Mouse (Mus musculus): ENCODE results near the gene Adam19. TPM values are rescaled to one million over a fixed set of nuclear protein-coding genes. Genes with fewer than 3 reads are reported as not detected.

The Adam19 gene
- polyA plus RNA-seq, 1 experiment from 2014 or later = 15.6 TPM

GRCm38 (mm10) chr11:46110156-46110944, 54.6 kb downstream of the Adam19 start:
- Histone ChIP-seq H3K27ac (no peak overlapping the region), H3K9ac (replicated peaks) (no peak overlapping the region), H3K27me3 (no peaks in the 10 kb centered on the region), H3K9me3 (no peaks in the 10 kb centered on the region), H3K4me1 (replicated peaks) (0 out of 2 replicates have a peak, but pooled peaks cover 5% of the 10 kb centered on the region), H3K36me3 (peaks cover 16% of the 10 kb centered on the region), H3K4me3 (replicated peaks) (no peak overlapping the region), H3K4me2 (no peak overlapping the region)
- no peak for ATAC-seq (ENCODE audit: insufficient number of reproducible peaks, insufficient read depth, low FRiP score, low TSS enrichment, low read depth)
- 88% methylated on average over 8 of the region's 8 CpGs for WGBS

DNA sequence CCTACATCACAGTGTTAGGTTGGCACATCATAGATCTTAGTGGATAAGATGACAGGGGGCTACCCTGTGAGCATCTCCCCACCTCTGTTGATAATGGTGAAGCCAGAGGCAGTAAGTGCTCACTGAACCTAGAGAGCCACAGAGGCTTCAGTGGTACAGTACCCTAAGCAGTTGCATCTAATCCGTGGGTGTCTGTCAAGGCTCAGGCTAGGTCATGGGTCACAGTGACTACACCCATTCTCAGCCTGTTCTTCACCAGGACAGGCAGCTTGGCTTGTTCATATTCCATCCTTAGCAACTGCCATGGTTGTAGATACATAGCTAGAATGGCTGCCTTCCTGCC, 55.1 kb downstream of the Adam19 start:
- H3K9me3 ChIP-seq = no peaks in the 10 kb centered on the region
- H3K36me3 ChIP-seq = peaks cover 19% of the 10 kb centered on the region
- no peak overlapping the region for H3K4me2 ChIP-seq
- 0 out of 2 replicates have a peak, but pooled peaks cover 9% of the 10 kb centered on the region for H3K4me1 ChIP-seq (replicated peaks)
- WGBS = 84% methylated on average over 1 of the region's 1 CpGs
- no peak overlapping the region for H3K27ac ChIP-seq
- H3K27me3 ChIP-seq = no peaks in the 10 kb centered on the region
- H3K4me3 ChIP-seq (replicated peaks) = no peak overlapping the region
- no peak overlapping the region for H3K9ac ChIP-seq (replicated peaks)
- no peak for ATAC-seq (ENCODE audit: insufficient number of reproducible peaks, insufficient read depth, low FRiP score, low TSS enrichment, low read depth)

DNA sequence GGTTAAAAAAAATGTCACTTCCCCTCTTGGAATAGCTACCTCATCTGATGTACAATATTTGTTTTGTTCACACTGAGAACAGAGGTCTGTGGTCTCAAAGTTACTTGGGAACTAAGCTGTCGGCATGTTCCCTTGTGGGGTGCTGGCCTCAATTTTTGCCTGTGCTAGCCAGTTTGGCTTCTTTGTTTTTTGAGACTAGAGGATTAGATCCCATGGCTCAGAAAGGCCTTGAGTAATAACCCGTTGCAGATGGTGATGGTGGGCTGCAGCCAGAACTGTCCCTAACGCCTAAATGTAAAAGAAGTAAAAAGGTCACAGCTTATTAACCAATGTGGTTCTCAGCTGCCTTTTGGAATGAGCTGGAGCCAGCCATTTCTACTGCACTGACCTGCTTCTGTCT, 57.4 kb downstream of the Adam19 start:
- Histone ChIP-seq H3K27ac (no peak overlapping the region), H3K36me3 (peaks cover 35% of the 10 kb centered on the region), H3K27me3 (no peaks in the 10 kb centered on the region), H3K9me3 (no peaks in the 10 kb centered on the region), H3K4me3 (replicated peaks) (no peak overlapping the region), H3K9ac (replicated peaks) (no peak overlapping the region), H3K4me1 (replicated peaks) (0 out of 2 replicates have a peak, but pooled peaks cover 9% of the 10 kb centered on the region), H3K4me2 (no peak overlapping the region)
- 74% methylated on average over 3 of the region's 3 CpGs for WGBS
- ATAC-seq (ENCODE audit: insufficient number of reproducible peaks, insufficient read depth, low FRiP score, low TSS enrichment, low read depth) = no peak

- no peak overlapping the region for H3K27ac ChIP-seq
- no peak for ATAC-seq (ENCODE audit: insufficient number of reproducible peaks, insufficient read depth, low FRiP score, low TSS enrichment, low read depth)
- H3K36me3 ChIP-seq = peaks cover 35% of the 10 kb centered on the region
- H3K4me2 ChIP-seq = no peak overlapping the region
- WGBS = 90% methylated on average over 7 of the region's 7 CpGs
- H3K4me1 ChIP-seq (replicated peaks) = peaks cover 19% of the 10 kb centered on the region
- no peak overlapping the region for H3K9ac ChIP-seq (replicated peaks)
- no peak overlapping the region for H3K4me3 ChIP-seq (replicated peaks)
- H3K9me3 ChIP-seq = no peaks in the 10 kb centered on the region
- H3K27me3 ChIP-seq = no peaks in the 10 kb centered on the region
Measured at GRCm38 (mm10) chr11:46114221-46114620, 58.4 kb downstream of the Adam19 start.

GRCm38 (mm10) chr11:46115011-46115410, 59.2 kb downstream of the Adam19 start:
- Histone ChIP-seq H3K36me3 (peaks cover 38% of the 10 kb centered on the region), H3K27me3 (no peaks in the 10 kb centered on the region), H3K9ac (replicated peaks) (no peak overlapping the region), H3K4me2 (no peak overlapping the region), H3K9me3 (no peaks in the 10 kb centered on the region), H3K4me1 (replicated peaks) (peaks cover 27% of the 10 kb centered on the region), H3K4me3 (replicated peaks) (no peak overlapping the region), H3K27ac (no peak overlapping the region)
- 73% methylated on average over 4 of the region's 4 CpGs for WGBS
- ATAC-seq (ENCODE audit: insufficient number of reproducible peaks, insufficient read depth, low FRiP score, low TSS enrichment, low read depth) = no peak

DNA sequence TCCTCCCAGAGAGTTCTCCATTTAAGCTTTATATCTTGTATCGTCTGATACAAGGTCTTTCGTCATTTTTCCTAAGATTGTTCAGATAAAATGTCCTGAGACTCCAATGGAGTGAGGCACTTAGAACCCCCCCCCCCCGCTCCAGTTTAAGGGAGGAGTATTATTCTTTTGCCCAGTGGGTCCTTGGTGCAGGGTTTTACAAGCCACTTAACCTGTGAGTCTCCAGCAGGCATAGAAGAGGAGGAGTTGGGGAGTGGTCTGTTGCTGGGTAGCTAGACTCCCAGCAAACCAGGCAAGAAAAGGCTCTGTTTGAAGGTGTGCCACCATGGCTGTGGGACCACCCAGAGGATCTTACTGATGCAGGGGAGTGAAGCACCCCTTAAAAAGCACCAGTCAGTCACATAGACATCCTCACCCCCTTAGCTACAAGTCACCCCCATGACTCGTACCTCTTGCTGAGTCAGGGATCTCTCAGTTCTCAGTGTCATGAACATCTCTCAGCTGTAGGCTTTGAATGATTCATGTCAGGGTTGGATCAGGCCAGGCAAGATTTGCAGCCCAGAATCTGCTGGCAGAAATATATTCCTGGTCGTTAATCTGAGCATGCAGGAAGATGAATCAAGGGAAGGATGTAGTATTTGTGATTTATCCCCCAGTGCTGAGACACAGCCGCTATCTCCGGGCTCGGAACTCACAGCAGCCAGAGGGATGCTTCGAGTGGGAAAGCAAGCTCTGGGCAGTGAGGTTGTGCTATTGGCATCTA, 59.8 kb downstream of the Adam19 start:
- peaks cover 30% of the 10 kb centered on the region for H3K4me1 ChIP-seq (replicated peaks)
- no peak for ATAC-seq (ENCODE audit: insufficient number of reproducible peaks, insufficient read depth, low FRiP score, low TSS enrichment, low read depth)
- no peaks in the 10 kb centered on the region for H3K27me3 ChIP-seq
- H3K27ac ChIP-seq = no peak overlapping the region
- no peak overlapping the region for H3K9ac ChIP-seq (replicated peaks)
- WGBS = 83% methylated on average over 9 of the region's 9 CpGs
- H3K36me3 ChIP-seq = peaks cover 38% of the 10 kb centered on the region
- H3K4me3 ChIP-seq (replicated peaks) = no peak overlapping the region
- no peaks in the 10 kb centered on the region for H3K9me3 ChIP-seq
- H3K4me2 ChIP-seq = no peak overlapping the region

- WGBS = 85% methylated on average over 2 of the region's 2 CpGs
- H3K36me3 ChIP-seq = peaks cover 42% of the 10 kb centered on the region
- H3K9ac ChIP-seq (replicated peaks) = no peak overlapping the region
- H3K4me1 ChIP-seq (replicated peaks) = peaks cover 30% of the 10 kb centered on the region
- no peak overlapping the region for H3K27ac ChIP-seq
- no peak overlapping the region for H3K4me3 ChIP-seq (replicated peaks)
- H3K9me3 ChIP-seq = no peaks in the 10 kb centered on the region
- H3K4me2 ChIP-seq = no peak overlapping the region
- ATAC-seq (ENCODE audit: insufficient number of reproducible peaks, insufficient read depth, low FRiP score, low TSS enrichment, low read depth) = no peak
- no peaks in the 10 kb centered on the region for H3K27me3 ChIP-seq
Measured at GRCm38 (mm10) chr11:46116510-46116909, 60.7 kb downstream of the Adam19 start.

DNA sequence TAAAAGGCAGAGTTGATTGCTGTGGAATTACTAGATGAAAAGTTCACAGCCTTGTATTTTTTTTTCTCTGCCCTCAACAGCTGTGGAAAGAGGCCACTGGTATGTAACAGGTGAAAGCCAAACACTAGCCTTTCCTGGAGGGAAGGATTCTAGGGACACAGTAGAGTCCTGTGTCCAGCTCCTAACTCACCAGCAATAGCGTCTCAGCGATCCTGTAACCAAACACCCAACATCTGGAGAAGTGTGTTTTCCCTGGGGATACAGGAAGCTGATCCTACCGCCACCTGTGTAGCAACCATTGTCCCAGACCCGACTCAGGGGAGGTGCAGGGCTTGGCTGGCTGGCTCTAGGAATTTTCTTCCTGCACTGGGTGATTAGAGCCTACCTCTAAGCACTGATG, 63.8 kb downstream of the Adam19 start:
- peak; percentile 73 for ATAC-seq (ENCODE audit: insufficient number of reproducible peaks, insufficient read depth, low FRiP score, low TSS enrichment, low read depth)
- peak overlapping the region; percentile 64 for H3K27ac ChIP-seq

DNA sequence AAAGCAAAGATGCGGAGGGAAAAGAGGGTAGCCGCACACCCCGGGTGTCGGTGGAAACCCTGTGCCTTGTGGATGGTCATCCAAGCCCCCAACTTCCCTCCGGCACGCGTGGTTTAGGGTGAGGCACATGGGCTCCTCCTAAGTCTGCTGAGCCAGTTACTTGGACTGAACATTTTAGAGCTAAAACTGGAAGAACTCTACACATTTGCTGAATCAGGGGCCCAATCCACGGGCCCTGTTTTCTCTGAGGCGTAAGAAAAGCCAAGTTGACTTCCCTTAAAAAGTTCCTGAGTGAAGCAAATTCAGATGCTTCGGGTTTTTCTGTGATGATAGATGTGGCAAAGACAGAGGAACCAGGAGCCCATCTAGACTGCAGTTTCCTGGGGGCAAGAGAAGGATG, 64.3 kb downstream of the Adam19 start:
- no peak for ATAC-seq (ENCODE audit: insufficient number of reproducible peaks, insufficient read depth, low FRiP score, low TSS enrichment, low read depth)
- Histone ChIP-seq H3K9me3 (no peaks in the 10 kb centered on the region), H3K4me2 (no peak overlapping the region), H3K36me3 (peaks cover 43% of the 10 kb centered on the region), H3K9ac (replicated peaks) (no peak overlapping the region), H3K27ac (peak overlapping the region; percentile 64; the same call in 1 of the 2 replicates), H3K27me3 (no peaks in the 10 kb centered on the region), H3K4me3 (replicated peaks) (no peak overlapping the region), H3K4me1 (replicated peaks) (peaks cover 27% of the 10 kb centered on the region)
- WGBS = 72% methylated on average over 10 of the region's 10 CpGs

More for the DNA sequence above, 63.8 kb downstream of the Adam19 start:
- Histone ChIP-seq H3K9me3 (no peaks in the 10 kb centered on the region), H3K36me3 (peaks cover 42% of the 10 kb centered on the region; the same call in 1 of the 2 replicates), H3K4me2 (no peak overlapping the region), H3K4me1 (replicated peaks) (peaks cover 30% of the 10 kb centered on the region), H3K9ac (replicated peaks) (no peak overlapping the region), H3K27me3 (no peaks in the 10 kb centered on the region), H3K4me3 (replicated peaks) (no peak overlapping the region)
- under 1% methylated on average over 4 of the region's 4 CpGs for WGBS

- H3K36me3 ChIP-seq = peaks cover 39% of the 10 kb centered on the region
- no peak overlapping the region for H3K9ac ChIP-seq (replicated peaks)
- ATAC-seq (ENCODE audit: insufficient number of reproducible peaks, insufficient read depth, low FRiP score, low TSS enrichment, low read depth) = no peak
- 86% methylated on average over 4 of the region's 4 CpGs for WGBS
- H3K4me3 ChIP-seq (replicated peaks) = no peak overlapping the region
- no peak overlapping the region for H3K4me2 ChIP-seq
- H3K9me3 ChIP-seq = no peaks in the 10 kb centered on the region
- H3K27ac ChIP-seq = no peak overlapping the region
- H3K4me1 ChIP-seq (replicated peaks) = peaks cover 21% of the 10 kb centered on the region
- no peaks in the 10 kb centered on the region for H3K27me3 ChIP-seq
Measured at GRCm38 (mm10) chr11:46121666-46122065, 65.9 kb downstream of the Adam19 start.

DNA sequence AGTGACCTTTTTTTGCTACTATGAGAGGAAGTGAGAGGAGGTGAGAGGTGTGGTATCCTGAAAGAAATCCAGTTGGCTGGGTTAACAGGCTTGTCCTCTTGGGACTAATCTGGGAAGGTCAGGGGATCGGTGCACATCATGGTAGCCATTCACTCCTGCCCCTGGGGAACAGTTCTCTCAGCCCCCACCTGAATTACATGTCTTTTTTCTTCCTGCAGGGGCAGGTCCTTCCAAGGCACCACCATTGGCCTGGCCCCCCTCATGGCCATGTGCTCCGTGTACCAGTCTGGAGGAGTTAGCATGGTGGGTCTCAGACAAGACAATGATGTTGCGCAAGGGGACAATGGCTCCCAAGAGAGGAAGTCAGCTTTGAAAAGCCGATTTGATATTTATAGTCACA, 67.1 kb downstream of the Adam19 start:
- no peak overlapping the region for H3K4me3 ChIP-seq (replicated peaks)
- H3K36me3 ChIP-seq = peaks cover 41% of the 10 kb centered on the region
- WGBS = 91% methylated on average over 4 of the region's 4 CpGs
- no peaks in the 10 kb centered on the region for H3K9me3 ChIP-seq
- H3K4me1 ChIP-seq (replicated peaks) = peaks cover 21% of the 10 kb centered on the region
- H3K9ac ChIP-seq (replicated peaks) = no peak overlapping the region
- no peak overlapping the region for H3K4me2 ChIP-seq
- H3K27ac ChIP-seq = no peak overlapping the region
- no peak for ATAC-seq (ENCODE audit: insufficient number of reproducible peaks, insufficient read depth, low FRiP score, low TSS enrichment, low read depth)
- no peaks in the 10 kb centered on the region for H3K27me3 ChIP-seq

Measured in limb, embryonic 12.5 days (tissue).